Mouse (Mus musculus): ENCODE data around the gene Cldn5. TPM values are rescaled to one million over a fixed set of nuclear protein-coding genes. Genes with fewer than 3 reads are reported as not detected.

Cldn5 gene
- 118 and 161 TPM in 2 replicates for polyA plus RNA-seq (2021; fragmentation: Nextera tagmentation)
- long read RNA-seq, experiment 1, transcript Cldn5-201 (1 exons, 1,416 nt), result major isoform, 455 of 456 reads
- long read RNA-seq, experiment 1, partial matches to known transcripts, result 0 of 456 reads
- long read RNA-seq, experiment 1, other reads (novel, unspliced or antisense), result 1 of 456 reads
- long read RNA-seq, experiment 2, transcript Cldn5-201 (1 exons, 1,416 nt), result major isoform, 226 of 232 reads
- long read RNA-seq, experiment 2, partial matches to known transcripts, result 0 of 232 reads
- long read RNA-seq, experiment 2, other reads (novel, unspliced or antisense), result 6 of 232 reads

DNA sequence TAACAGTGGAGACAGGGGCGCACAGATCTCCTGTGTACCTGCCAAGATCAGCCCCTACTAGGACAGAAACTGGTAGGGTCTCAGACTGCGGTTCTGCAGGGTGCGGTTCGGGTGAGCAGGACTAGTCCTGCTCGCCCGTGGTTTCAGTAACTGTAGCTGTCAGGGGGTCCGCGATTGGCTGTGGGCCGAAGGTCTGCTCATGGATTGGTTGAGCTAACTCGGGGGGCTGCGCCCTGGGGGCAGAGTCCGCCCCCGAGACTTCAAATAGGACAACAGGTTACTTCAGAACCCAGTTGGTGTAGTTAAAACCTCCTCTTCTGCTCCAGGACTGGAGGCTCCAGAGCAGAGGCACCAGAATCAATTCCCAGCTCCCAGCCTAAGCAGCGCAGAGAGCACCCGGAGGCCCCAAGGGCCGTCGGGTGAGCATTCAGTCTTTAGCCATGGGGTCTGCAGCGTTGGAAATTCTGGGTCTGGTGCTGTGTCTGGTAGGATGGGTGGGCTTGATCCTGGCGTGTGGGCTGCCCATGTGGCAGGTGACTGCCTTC, at the start of gene Cldn5:
Gene Cldn5 (plus strand): TSS at position 292 of the 545 bp plus-strand sequence.

DNA sequence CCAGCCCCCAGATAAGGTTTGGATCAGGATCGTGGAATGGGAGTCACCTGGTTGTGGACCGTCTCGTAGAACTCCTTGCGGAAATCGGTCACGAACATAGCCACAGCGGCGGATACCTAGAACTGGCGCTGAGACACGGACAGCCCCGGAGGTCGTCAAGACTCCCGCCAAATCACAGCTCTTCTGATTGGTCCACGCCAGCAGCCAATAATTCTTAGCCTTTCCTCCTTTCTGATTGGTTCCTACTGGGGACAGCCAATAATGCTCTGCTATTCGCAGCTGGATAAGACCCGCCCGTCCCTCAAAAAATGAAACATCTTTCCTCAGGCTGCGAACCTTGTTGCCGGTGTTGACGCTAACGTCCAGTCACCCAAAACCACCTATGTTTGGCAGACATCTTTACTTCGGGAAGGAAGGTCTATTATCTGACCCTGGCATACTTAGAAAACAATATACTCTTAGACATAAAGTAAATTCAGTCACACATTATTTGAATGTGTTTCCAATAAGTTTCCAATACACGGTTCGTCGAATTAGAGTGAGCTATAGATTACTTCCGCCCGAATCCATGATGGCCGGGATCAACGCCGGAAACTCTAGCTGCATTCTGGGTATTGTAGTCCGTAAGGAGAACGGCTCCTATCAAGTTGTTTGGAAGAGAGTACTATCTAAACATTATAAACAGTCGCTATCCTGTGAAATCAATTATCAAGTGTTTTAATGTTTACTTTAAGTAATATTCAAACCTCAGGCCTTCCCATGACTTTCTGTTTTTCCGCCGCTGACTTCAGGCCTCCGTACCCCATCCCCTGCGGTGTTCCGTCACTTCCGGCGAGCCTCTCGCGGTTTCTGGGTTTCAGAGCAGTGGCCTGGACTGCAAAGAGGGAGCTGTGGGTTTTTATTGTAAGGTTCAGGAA, 35.1 kb downstream of the Cldn5 start, which contains the start of the genes Ufd1 and Cdc45:
Gene Ufd1 (plus strand): TSS at position 312 of the 917 bp plus-strand sequence.
Gene Cdc45 (minus strand): TSS at position 520 of the 917 bp plus-strand sequence.

Other genes with a start within 250 kb of the Cldn5 start
- 0.22 and 1.9 TPM in 2 replicates for gene Tbx1, start 186.2 kb upstream of the Cldn5 start, polyA plus RNA-seq (2021; fragmentation: Nextera tagmentation)
- 0.78 and 0.85 TPM in 2 replicates for gene Gp1bb, start 154.4 kb upstream of the Cldn5 start, polyA plus RNA-seq (2021; fragmentation: Nextera tagmentation)
- gene Gm49601, start 150.4 kb upstream of the Cldn5 start, polyA plus RNA-seq (2021; fragmentation: Nextera tagmentation), result 45.5 and 54.2 TPM in 2 replicates
- 105 and 304 TPM in 2 replicates for gene Sept5, start 146.9 kb upstream of the Cldn5 start, polyA plus RNA-seq (2021; fragmentation: Nextera tagmentation)
- gene Ufd1, start 34.9 kb downstream of the Cldn5 start, polyA plus RNA-seq (2021; fragmentation: Nextera tagmentation), result 84.9 and 90.6 TPM in 2 replicates
- gene Cdc45, start 35.1 kb downstream of the Cldn5 start, polyA plus RNA-seq (2021; fragmentation: Nextera tagmentation), result 2.2 and 2.7 TPM in 2 replicates
- 50.5 and 64.3 TPM in 2 replicates for gene 2510002D24Rik, start 59.7 kb downstream of the Cldn5 start, polyA plus RNA-seq (2021; fragmentation: Nextera tagmentation)
- gene Gm28539, start 59.7 kb downstream of the Cldn5 start, polyA plus RNA-seq (2021; fragmentation: Nextera tagmentation), result 0.31 TPM in 1 of 2 replicates, not detected in the other
- gene Mrpl40, start 100.0 kb downstream of the Cldn5 start, polyA plus RNA-seq (2021; fragmentation: Nextera tagmentation), result 93.7 and 110 TPM in 2 replicates
- 8.1 and 9.0 TPM in 2 replicates for gene Hira, start 100.2 kb downstream of the Cldn5 start, polyA plus RNA-seq (2021; fragmentation: Nextera tagmentation)

Measured in left cerebral cortex, adult 6 months (tissue).